Mouse (Mus musculus) testis, adult 2 months (tissue): ENCODE results near the gene March9.

Experiments
- CTCF ChIP-seq: fragments of 200-500 bp; IDR thresholded peaks from 2 replicates; pipeline ENCODE4 v1.5.1; 2012; ENCODE audit warnings: low read depth, mild to moderate bottlenecking, inconsistent platforms, low read length, moderate library complexity; ENCODE audit not compliant: control insufficient read depth, insufficient read depth, insufficient replicate concordance
- POLR2A ChIP-seq: fragments of 200-500 bp; IDR thresholded peaks from 2 replicates; pipeline ENCODE4 v1.6.1; 2012; ENCODE audit warnings: low read depth, mild to moderate bottlenecking, inconsistent platforms, low read length, moderate library complexity; ENCODE audit not compliant: control insufficient read depth

- TF ChIP-seq POLR2A = no peak
- no peak for TF ChIP-seq CTCF
Observed at GRCm38 (mm10) chr10:127076082-127076481, 16.1 kb upstream of the March9 start.
